Mouse (Mus musculus) bone marrow, adult 2 months (tissue): ENCODE measurements around the gene Cyfip2.

Source experiments
- CTCF ChIP-seq: fragments of 200-500 bp; IDR thresholded peaks from 2 replicates; pipeline ENCODE4 v1.5.1; 2011; ENCODE audit warnings: low read length, control low read depth; ENCODE audit not compliant: control insufficient read depth, insufficient read depth
- POLR2A ChIP-seq: fragments of 200-500 bp; IDR thresholded peaks from 2 replicates; pipeline ENCODE4 v1.6.1; 2011; ENCODE audit warnings: low read depth, mild to moderate bottlenecking, control low read depth, low read length, borderline replicate concordance; ENCODE audit not compliant: control insufficient read depth

DNA sequence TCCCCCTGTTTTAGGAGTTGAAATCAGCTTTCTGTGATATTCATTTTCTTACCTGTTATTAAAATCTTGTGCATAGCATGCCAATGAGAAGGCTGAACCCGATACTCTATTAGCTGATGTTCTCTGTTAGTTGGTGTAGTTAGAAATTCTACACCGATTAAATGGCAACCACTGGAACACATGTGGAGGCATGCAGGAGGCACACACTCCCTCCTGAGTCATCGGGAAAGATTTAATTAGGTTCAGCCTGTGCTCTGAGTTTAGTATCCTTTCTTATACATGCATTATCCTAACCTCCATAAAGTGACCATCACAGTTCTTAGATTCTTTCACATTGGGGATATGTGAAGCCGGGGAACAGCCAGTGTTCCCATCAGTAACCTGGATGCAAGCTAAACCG, 87.3 kb downstream of the Cyfip2 start:
- TF ChIP-seq CTCF = no peak
- TF ChIP-seq POLR2A = no peak
